Mouse (Mus musculus) megakaryocyte, embryonic 14.5 days (primary cell): ENCODE measurements at regions not wholly inside any gene's neighbourhood (a gene's known extent, or its start where the extent isn't known, plus 50 kb on each side); places are given as distances from the start of the nearest gene placed in this dataset.

Experiments used
- FLI1 ChIP-seq: IDR thresholded peaks from 2 replicates; pipeline ENCODE4 v1.6.1; 2012; ENCODE audit warnings: low read length, inconsistent platforms, mixed read lengths
- GATA1 ChIP-seq: IDR thresholded peaks from 3 replicates; pipeline ENCODE4 v1.6.1; 2012; ENCODE audit warnings: mixed read lengths, low read length, inconsistent platforms, borderline replicate concordance

DNA sequence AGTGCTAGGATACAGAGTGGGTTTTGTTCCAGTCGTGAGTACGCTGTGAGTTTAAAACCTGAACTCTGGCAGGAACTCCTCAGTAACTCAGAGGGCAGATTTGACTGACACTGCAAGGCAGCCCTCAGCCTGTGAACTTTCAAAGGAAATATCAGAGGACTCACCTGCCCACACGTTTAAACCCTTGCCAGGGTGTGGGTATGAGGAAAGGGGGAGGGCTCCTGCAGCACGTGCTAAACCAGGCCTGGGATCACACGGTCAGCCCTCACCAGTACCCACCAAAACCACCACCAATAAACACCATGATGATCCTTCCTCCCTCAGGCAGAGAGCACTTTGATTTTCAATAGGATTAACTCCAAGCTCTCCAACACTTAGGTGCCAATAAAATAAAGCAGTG is 192.8 kb upstream of the Runx1 start:
- no peak for TF ChIP-seq GATA1
- TF ChIP-seq FLI1, result no peak
